Mouse (Mus musculus) testis, adult 2 months (tissue): ENCODE data around the gene Gm10065.

Experiments
- CTCF ChIP-seq: fragments of 200-500 bp; IDR thresholded peaks from 2 replicates; pipeline ENCODE4 v1.5.1; 2012; ENCODE audit warnings: low read depth, mild to moderate bottlenecking, inconsistent platforms, low read length, moderate library complexity; ENCODE audit not compliant: control insufficient read depth, insufficient read depth, insufficient replicate concordance
- POLR2A ChIP-seq: fragments of 200-500 bp; IDR thresholded peaks from 2 replicates; pipeline ENCODE4 v1.6.1; 2012; ENCODE audit warnings: low read depth, mild to moderate bottlenecking, inconsistent platforms, low read length, moderate library complexity; ENCODE audit not compliant: control insufficient read depth

DNA sequence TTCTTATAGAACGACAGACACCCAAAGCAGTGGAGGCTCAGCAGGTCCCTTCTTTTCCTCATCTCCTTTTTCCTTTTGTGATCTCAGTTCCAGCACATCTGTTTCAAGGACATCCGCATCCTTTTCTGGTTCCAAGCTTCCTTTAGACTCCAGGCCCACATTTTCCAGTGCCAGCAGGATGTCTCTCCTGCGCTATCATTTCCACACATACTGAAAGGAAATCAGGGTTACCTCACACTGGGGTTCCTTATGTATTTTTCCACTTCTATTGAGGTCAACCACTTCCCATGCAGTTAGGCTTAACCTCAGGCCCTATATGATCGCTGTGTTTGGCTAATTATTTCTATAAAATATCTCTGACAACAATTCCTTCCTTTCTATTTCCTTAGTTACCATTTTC lies 43.8 kb downstream of the Gm10065 start:
- TF ChIP-seq CTCF (no peak), POLR2A (no peak)
